Mouse (Mus musculus) CH12.LX (cell line): ENCODE results near the gene Mmel1. TPM values are rescaled to one million over a fixed set of nuclear protein-coding genes. Genes with fewer than 3 reads are reported as not detected.

ENCODE experiments used
- DNase-seq: peaks from one replicate; pipeline ENCODE4 v3.0.0-alpha.2; 2013; ENCODE audit errors: extremely low read depth
- H3K27ac ChIP-seq: 2 replicates; pipeline ENCODE4 v1.5.1; 2012; ENCODE audit warnings: low read depth, mild to moderate bottlenecking, control low read depth, moderate library complexity; ENCODE audit not compliant: insufficient read depth
- H3K27me3 ChIP-seq: replicated peaks from 2 replicates; pipeline ENCODE3; 2012; ENCODE audit warnings: inconsistent platforms
- H3K36me3 ChIP-seq, 2 experiments: replicated peaks in 1 of 2; 2 replicates each; pipeline versions ENCODE3 to v1.6.1; 2012; ENCODE audit warnings: inconsistent platforms in 1 of 2, low read length in 1 of 2, mild to moderate bottlenecking in 1 of 2, mixed read lengths in 1 of 2, moderate library complexity in 1 of 2; ENCODE audit not compliant: control insufficient read depth in 1 of 2, insufficient read depth in 1 of 2
- H3K4me1 ChIP-seq, 2 experiments: 2 replicates each; pipeline ENCODE4 v1.6.1; 2012; ENCODE audit warnings: inconsistent platforms in 1 of 2, moderate library complexity in 1 of 2; ENCODE audit not compliant: insufficient read depth in 2 of 2, control insufficient read depth in 1 of 2
- H3K4me2 ChIP-seq: 2 replicates; pipeline ENCODE4 v1.6.1; 2012; ENCODE audit warnings: low read depth, mild to moderate bottlenecking, control low read depth; ENCODE audit not compliant: poor library complexity, insufficient read depth, severe bottlenecking
- H3K4me3 ChIP-seq, 3 experiments: fragments of 150-350 bp in 1 of 3; sonication (generic) in 1 of 3; replicated peaks in 1 of 3; 2 replicates each; pipeline versions ENCODE3 to v1.5.1; 2011 to 2012; ENCODE audit warnings: low read depth in 2 of 3, low read length in 2 of 3, mild to moderate bottlenecking in 2 of 3, moderate library complexity in 2 of 3, control low read depth in 1 of 3, improper control_type of control experiment in 1 of 3, inconsistent platforms in 1 of 3, mixed read lengths in 1 of 3; ENCODE audit not compliant: poor library complexity in 1 of 3
- H3K79me2 ChIP-seq: replicated peaks from 2 replicates; pipeline ENCODE4 v1.6.1; 2012; ENCODE audit warnings: mild to moderate bottlenecking, moderate library complexity; ENCODE audit not compliant: control insufficient read depth, poor library complexity, insufficient read depth, severe bottlenecking; ENCODE audit errors: extremely low read depth
- H3K9ac ChIP-seq: 2 replicates; pipeline ENCODE4 v1.6.1; 2012; ENCODE audit warnings: low read depth, mild to moderate bottlenecking, control low read depth, moderate library complexity; ENCODE audit not compliant: insufficient read depth
- H3K9me3 ChIP-seq: replicated peaks from 2 replicates; pipeline ENCODE3; 2012; ENCODE audit warnings: low read length, inconsistent platforms, mixed read lengths
- CHD1 ChIP-seq: IDR thresholded peaks from 2 replicates; pipeline ENCODE4 v1.6.1; 2012; ENCODE audit warnings: low read depth, low read length, improper control_type of control experiment, inconsistent platforms
- CHD2 ChIP-seq: IDR thresholded peaks from 2 replicates; pipeline ENCODE4 v1.6.1; 2011; ENCODE audit warnings: low read length, improper control_type of control experiment
- CTCF ChIP-seq, 2 experiments: IDR thresholded peaks in 1 of 2; conservative IDR thresholded peaks in 1 of 2; 2 replicates each; pipeline ENCODE4 v1.5.1; 2011 to 2012; ENCODE audit warnings: low read depth in 2 of 2, low read length in 2 of 2, improper control_type of control experiment in 1 of 2, inconsistent platforms in 1 of 2, mild to moderate bottlenecking in 1 of 2, moderate library complexity in 1 of 2
- ELF1 ChIP-seq: IDR thresholded peaks from 2 replicates; pipeline ENCODE4 v1.6.1; 2014; ENCODE audit warnings: low read depth, mild to moderate bottlenecking, inconsistent platforms, low read length, improper control_type of control experiment
- EP300 ChIP-seq: IDR thresholded peaks from 2 replicates; pipeline ENCODE4 v1.6.1; 2011; ENCODE audit warnings: low read length, improper control_type of control experiment
- HCFC1 ChIP-seq: IDR thresholded peaks from 2 replicates; pipeline ENCODE4 v1.6.1; 2012; ENCODE audit warnings: low read depth, mild to moderate bottlenecking, inconsistent platforms, low read length, improper control_type of control experiment
- JUN ChIP-seq: IDR thresholded peaks from 2 replicates; pipeline ENCODE4 v1.6.1; 2011; ENCODE audit warnings: low read depth, mild to moderate bottlenecking, low read length, improper control_type of control experiment, moderate library complexity; ENCODE audit not compliant: insufficient read depth
- MAFK ChIP-seq: IDR thresholded peaks from 2 replicates; pipeline ENCODE4 v1.6.1; 2011; ENCODE audit warnings: low read length, improper control_type of control experiment; ENCODE audit not compliant: insufficient replicate concordance
- MAZ ChIP-seq: IDR thresholded peaks from 2 replicates; pipeline ENCODE4 v1.6.1; 2012; ENCODE audit warnings: low read depth, mild to moderate bottlenecking, inconsistent platforms, low read length, improper control_type of control experiment, moderate library complexity
- MEF2A ChIP-seq: IDR thresholded peaks from 2 replicates; pipeline ENCODE4 v1.6.1; 2014; ENCODE audit warnings: low read depth, mild to moderate bottlenecking, inconsistent platforms, low read length, improper control_type of control experiment, borderline replicate concordance
- MXI1 ChIP-seq: IDR thresholded peaks from 2 replicates; pipeline ENCODE4 v1.6.1; 2011; ENCODE audit warnings: mild to moderate bottlenecking, low read depth, low read length, improper control_type of control experiment
- NELFE ChIP-seq: IDR thresholded peaks from 2 replicates; pipeline ENCODE4 v1.6.1; 2011; ENCODE audit warnings: low read depth, low read length, improper control_type of control experiment
- NRF1 ChIP-seq: IDR thresholded peaks from 2 replicates; pipeline ENCODE4 v1.6.1; 2014; ENCODE audit warnings: low read depth, mild to moderate bottlenecking, inconsistent platforms, low read length, improper control_type of control experiment, moderate library complexity
- POLR2AphosphoS2 ChIP-seq: IDR thresholded peaks from 2 replicates; pipeline ENCODE4 v1.6.1; 2011; ENCODE audit warnings: low read depth, low read length, improper control_type of control experiment
- RAD21 ChIP-seq: IDR thresholded peaks from 2 replicates; pipeline ENCODE4 v1.6.1; 2011; ENCODE audit warnings: low read depth, mild to moderate bottlenecking, low read length, improper control_type of control experiment, moderate library complexity
- RCOR1 ChIP-seq: conservative IDR thresholded peaks from 2 replicates; pipeline ENCODE4 v1.6.1; 2012; ENCODE audit warnings: low read depth, mild to moderate bottlenecking, inconsistent platforms, low read length, improper control_type of control experiment
- TBP ChIP-seq: conservative IDR thresholded peaks from 2 replicates; pipeline ENCODE4 v1.6.1; 2011; ENCODE audit warnings: low read depth, low read length, improper control_type of control experiment
- UBTF ChIP-seq: IDR thresholded peaks from 2 replicates; pipeline ENCODE4 v1.6.1; 2012; ENCODE audit warnings: low read depth, mild to moderate bottlenecking, inconsistent platforms, low read length, improper control_type of control experiment, moderate library complexity
- USF1 ChIP-seq: IDR thresholded peaks from 2 replicates; pipeline ENCODE4 v1.6.1; 2014; ENCODE audit warnings: low read depth, mild to moderate bottlenecking, inconsistent platforms, low read length, improper control_type of control experiment
- ZC3H11A ChIP-seq: IDR thresholded peaks from 2 replicates; pipeline ENCODE4 v1.6.1; 2012; ENCODE audit warnings: low read depth, mild to moderate bottlenecking, inconsistent platforms, low read length, improper control_type of control experiment
- ZMIZ1 ChIP-seq: IDR thresholded peaks from 2 replicates; pipeline ENCODE4 v1.6.1; 2012; ENCODE audit warnings: low read depth, mild to moderate bottlenecking, inconsistent platforms, low read length, improper control_type of control experiment
- dilution Hi-C: fragments of 300-500 bp; cut with MboI; formaldehyde crosslinking; loops from 2 replicates; pipeline ENCODE4 v1.14.3; 2020; ENCODE audit warnings: low sequenced_read_pairs; ENCODE audit not compliant: extremely low pct_unique_long_range_greater_than_20kb, extremely low pct_ligation_motif_present
- in situ Hi-C: fragments of 300-500 bp; cut with MboI; formaldehyde crosslinking; loops from 3 replicates; pipeline ENCODE4 v1.14.3; 2019; ENCODE audit warnings: low sequenced_read_pairs, low pct_ligation_motif_present, low pct_unique_long_range_greater_than_20kb, mixed read lengths
- polyA plus RNA-seq: library from polyadenylated mRNA; unstranded; fragments of >175 nt; gene quantifications from 2 replicates; pipeline ENCODE4 v1.2.1, GENCODE M21; 2012; ENCODE audit warnings: low read depth; ENCODE audit not compliant: insufficient read length
- total RNA-seq, 2 experiments: library from RNA; depleted of rRNA; stranded (reverse); fragments of 300-350 nt in 1 of 2; fragments of >200 nt in 1 of 2; gene quantifications; 2 replicates each; pipeline ENCODE4 v1.2.3; 2012 to 2014

Gene Mmel1
- total and polyA plus RNA-seq, 3 experiments = 0.70 to 3.9 (median 2.0) TPM

GRCm38 (mm10) chr4:154853881-154854280 lies 15.5 kb upstream of the Mmel1 start:
- Histone ChIP-seq H3K9me3 (peaks cover 15% of the 10 kb centered on the region), H3K4me3 (no peak overlapping the region), H3K27me3 (peaks cover 9% of the 10 kb centered on the region), H3K4me1 (no peaks in the 10 kb centered on the region), H3K4me2 (no peak overlapping the region), H3K9ac (no peak overlapping the region), H3K36me3 (no peaks in the 10 kb centered on the region), H3K27ac (no peak overlapping the region), H3K79me2 (no peaks in the 10 kb centered on the region)
- in situ Hi-C loops = no loop called here
- no peak for TF ChIP-seq MXI1
- TF ChIP-seq RCOR1 = no peak
- TF ChIP-seq UBTF = no peak
- TF ChIP-seq ELF1 = no peak
- no peak for TF ChIP-seq CTCF (conservative IDR thresholded peaks at IDR 0.05 in 1 of 2, IDR thresholded peaks at IDR 0.05 in 1 of 2; ENCODE audit: low read depth in 2 of 2, low read length in 2 of 2)
- TF ChIP-seq MAZ = no peak
- no peak for TF ChIP-seq ZMIZ1
- TF ChIP-seq ZC3H11A = no peak
- TF ChIP-seq USF1 = no peak
- TF ChIP-seq MEF2A = no peak
- TF ChIP-seq CHD1 = no peak
- no peak for TF ChIP-seq RAD21
- DNase-seq = no peak
- dilution Hi-C loops = no loop called here

GRCm38 (mm10) chr4:154854676-154855345 lies 14.6 kb upstream of the Mmel1 start:
- in situ Hi-C loops = no loop called here
- no peaks in the 10 kb centered on the region for H3K79me2 ChIP-seq
- no peak overlapping the region for H3K4me3 ChIP-seq
- dilution Hi-C loops = no loop called here
- H3K27ac ChIP-seq = no peak overlapping the region
- no peak for DNase-seq
- no peaks in the 10 kb centered on the region for H3K36me3 ChIP-seq
- peaks cover 0 to 2% of the 10 kb centered on the region in 2 experiments; a peak in 2 of 4 replicates for H3K4me1 ChIP-seq
- H3K9me3 ChIP-seq = peaks cover 15% of the 10 kb centered on the region
- H3K4me2 ChIP-seq = no peak overlapping the region
- no peak overlapping the region for H3K9ac ChIP-seq
- H3K27me3 ChIP-seq = peaks cover 16% of the 10 kb centered on the region
- TF ChIP-seq ZC3H11A = no peak
- no peak for TF ChIP-seq HCFC1
- TF ChIP-seq NELFE = no peak
- no peak for TF ChIP-seq TBP
- TF ChIP-seq MAFK = no peak
- TF ChIP-seq RCOR1 = no peak
- TF ChIP-seq MXI1 = no peak
- no peak for TF ChIP-seq NRF1
- no peak for TF ChIP-seq JUN
- no peak for TF ChIP-seq EP300
- TF ChIP-seq CTCF (conservative IDR thresholded peaks at IDR 0.05 in 1 of 2, IDR thresholded peaks at IDR 0.05 in 1 of 2; ENCODE audit: low read depth in 2 of 2, low read length in 2 of 2) = no peak
- TF ChIP-seq POLR2AphosphoS2 = no peak
- TF ChIP-seq CHD2 = no peak; the same call in 1 of the 2 replicates
